Mouse (Mus musculus) stomach, embryonic 14.5 days (tissue): ENCODE results near the gene Mterf2. TPM values are rescaled to one million over a fixed set of nuclear protein-coding genes. Genes with fewer than 3 reads are reported as not detected.
A peak's percentile ranks its signal among the peaks of the same experiment; 100 is the strongest.

ENCODE experiments used
- ATAC-seq: fragments of 200-750 bp; cut with Nextera tagmentation; 2 replicates; pipeline ENCODE4 v1.8.0; 2017; ENCODE audit warnings: low read depth, moderate TSS enrichment; ENCODE audit not compliant: insufficient number of reproducible peaks, insufficient read depth, low FRiP score
- H3K27ac ChIP-seq: fragments of 300-500 bp; sonication (generic); 2 replicates; pipeline ENCODE4 v1.5.1; 2014; ENCODE audit warnings: mild to moderate bottlenecking, low read length, moderate library complexity, mixed read lengths
- H3K27me3 ChIP-seq: fragments of 300-500 bp; sonication (generic); 2 replicates; pipeline ENCODE4 v1.6.1; 2014; ENCODE audit warnings: low read length, control low read depth, mixed read lengths; ENCODE audit not compliant: control insufficient read depth, insufficient read depth
- H3K36me3 ChIP-seq: fragments of 300-500 bp; sonication (generic); 2 replicates; pipeline ENCODE4 v1.6.1; 2014; ENCODE audit warnings: mild to moderate bottlenecking, control low read depth, low read length, moderate library complexity, mixed read lengths; ENCODE audit not compliant: control insufficient read depth, insufficient read depth
- H3K4me1 ChIP-seq: fragments of 300-500 bp; sonication (generic); 2 replicates; pipeline ENCODE4 v1.6.1; 2014; ENCODE audit warnings: low read length, control low read depth, mixed read lengths; ENCODE audit not compliant: control insufficient read depth, insufficient read depth
- H3K4me2 ChIP-seq: fragments of 300-500 bp; sonication (generic); replicated peaks from 2 replicates; pipeline ENCODE4 v1.6.1; 2014; ENCODE audit warnings: low read depth, low read length, control low read depth
- H3K4me3 ChIP-seq: fragments of 300-500 bp; sonication (generic); 2 replicates; pipeline ENCODE4 v1.5.1; 2014; ENCODE audit warnings: low read depth, low read length, control low read depth
- H3K9ac ChIP-seq: fragments of 300-500 bp; sonication (generic); replicated peaks from 2 replicates; pipeline ENCODE4 v1.6.1; 2014; ENCODE audit warnings: low read depth, mild to moderate bottlenecking, control low read depth, low read length, moderate library complexity, mixed read lengths
- H3K9me3 ChIP-seq: fragments of 300-500 bp; sonication (generic); 2 replicates; pipeline ENCODE4 v1.6.1; 2016; ENCODE audit warnings: low read depth, low read length, control low read depth; ENCODE audit not compliant: control insufficient read depth
- whole genome bisulfite sequencing: fragments of 180-500 bp; shearing (Covaris S2); extraction: QIAGEN DNeasy Blood & Tissue Kit; methylation state at CpG from one replicate; pipeline ENCODE4 v1.1.7; 2014; 5-methylcytosine and 5-hydroxymethylcytosine counted together
- polyA plus RNA-seq: library from polyadenylated mRNA; unstranded; fragments of >200 nt; fragmentation: Nextera tagmentation; extraction: Ambion mirVana; gene quantifications from 2 replicates; pipeline ENCODE4 v1.2.1, GENCODE M21; 2014

Gene Mterf2
- polyA plus RNA-seq, 1 experiment from 2014 or later: 16.8 TPM

GRCm38 (mm10) chr10:85149226-85149625 is 21.4 kb upstream of the Mterf2 start:
- WGBS: 86% methylated on average over 5 of the region's 5 CpGs
- peaks cover 15% of the 10 kb centered on the region for H3K36me3 ChIP-seq
- H3K4me3 ChIP-seq: no peak overlapping the region

GRCm38 (mm10) chr10:85146282-85146681 is 18.5 kb upstream of the Mterf2 start:
- H3K36me3 ChIP-seq: peaks cover 15% of the 10 kb centered on the region
- H3K27me3 ChIP-seq: no peaks in the 10 kb centered on the region
- H3K9me3 ChIP-seq: no peaks in the 10 kb centered on the region
- 85% methylated on average over 14 of the region's 14 CpGs for WGBS
- ATAC-seq: no peak
- no peak overlapping the region for H3K4me2 ChIP-seq
- no peaks in the 10 kb centered on the region for H3K4me1 ChIP-seq
- H3K4me3 ChIP-seq: no peak overlapping the region
- H3K27ac ChIP-seq: no peak overlapping the region
- H3K9ac ChIP-seq: no peak overlapping the region

More at GRCm38 (mm10) chr10:85149226-85149625, 21.4 kb upstream of the Mterf2 start:
- Histone ChIP-seq H3K9ac (no peak overlapping the region), H3K4me1 (no peaks in the 10 kb centered on the region), H3K27ac (no peak overlapping the region), H3K27me3 (no peaks in the 10 kb centered on the region), H3K4me2 (no peak overlapping the region), H3K9me3 (no peaks in the 10 kb centered on the region)
- no peak for ATAC-seq

- Histone ChIP-seq H3K9ac (no peak overlapping the region), H3K4me2 (no peak overlapping the region), H3K27me3 (no peaks in the 10 kb centered on the region), H3K4me3 (no peak overlapping the region), H3K27ac (no peak overlapping the region), H3K9me3 (no peaks in the 10 kb centered on the region), H3K4me1 (no peaks in the 10 kb centered on the region; the same call in 1 of the 2 replicates), H3K36me3 (peaks cover 7% of the 10 kb centered on the region; the same call in 1 of the 2 replicates)
- 56% methylated on average over 9 of the region's 9 CpGs for WGBS
- ATAC-seq: no peak
Observed at GRCm38 (mm10) chr10:85141465-85141864, 13.6 kb upstream of the Mterf2 start.

DNA sequence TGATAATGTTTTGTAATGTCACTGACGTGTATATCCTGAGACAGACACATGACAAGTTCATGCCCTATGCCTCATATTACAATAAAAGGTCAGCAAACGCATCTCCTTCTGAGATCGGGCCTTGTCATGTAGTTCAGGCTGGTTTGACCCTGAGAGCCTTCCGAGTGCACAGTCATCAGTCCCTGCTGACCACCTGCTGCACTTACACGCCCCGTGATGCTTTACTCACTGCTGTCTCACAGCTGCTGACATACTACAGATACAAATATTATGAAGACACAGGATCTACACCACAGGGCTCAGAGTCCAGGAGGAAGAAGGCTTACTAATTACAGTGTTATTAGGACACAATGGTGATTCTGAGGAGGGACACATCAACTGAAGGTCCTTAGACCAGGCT is 8.7 kb upstream of the Mterf2 start:
- no peak overlapping the region for H3K4me2 ChIP-seq
- no peaks in the 10 kb centered on the region for H3K27me3 ChIP-seq
- H3K9ac ChIP-seq: no peak overlapping the region
- WGBS: 84% methylated on average over 6 of the region's 6 CpGs
- no peak overlapping the region for H3K27ac ChIP-seq
- H3K4me3 ChIP-seq: no peak overlapping the region
- H3K36me3 ChIP-seq: no peaks in the 10 kb centered on the region; the same call in 1 of the 2 replicates
- no peak for ATAC-seq
- no peaks in the 10 kb centered on the region; the same call in 1 of the 2 replicates for H3K4me1 ChIP-seq
- H3K9me3 ChIP-seq: no peaks in the 10 kb centered on the region

DNA sequence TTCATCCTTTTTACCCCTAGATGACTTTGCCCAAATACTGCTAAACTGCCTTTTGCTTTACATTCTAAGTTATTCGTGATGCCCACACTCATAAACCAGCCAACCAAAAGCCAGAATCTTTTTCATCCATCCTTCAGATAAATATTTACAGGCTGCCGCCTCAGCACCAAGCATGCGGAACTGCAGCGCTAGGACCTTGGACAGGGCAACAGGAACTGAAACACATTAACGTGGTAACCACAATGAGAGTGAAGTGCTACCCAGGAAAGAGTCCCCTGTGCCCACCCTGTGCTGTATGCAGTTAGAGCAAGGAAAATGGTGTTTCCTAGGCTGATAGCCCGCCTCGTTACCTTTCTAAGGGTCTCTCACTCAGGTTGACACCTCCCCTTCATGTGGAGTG is 626 bp upstream of the Mterf2 start:
- H3K9me3 ChIP-seq: no peaks in the 10 kb centered on the region
- 17% methylated on average over 7 of the region's 7 CpGs for WGBS
- H3K4me3 ChIP-seq: peak overlapping the region; percentile 66
- no peaks in the 10 kb centered on the region; the same call in 1 of the 2 replicates for H3K4me1 ChIP-seq
- no peak overlapping the region for H3K27ac ChIP-seq
- H3K9ac ChIP-seq: no peak overlapping the region
- ATAC-seq: 0 out of 2 replicates have a peak, but pooled peaks have one; percentile 7
- no peaks in the 10 kb centered on the region for H3K36me3 ChIP-seq
- H3K27me3 ChIP-seq: no peaks in the 10 kb centered on the region
- H3K4me2 ChIP-seq: peak overlapping the region; percentile 57

- H3K4me1 ChIP-seq: no peaks in the 10 kb centered on the region; the same call in 1 of the 2 replicates
- no peak overlapping the region for H3K4me2 ChIP-seq
- H3K4me3 ChIP-seq: no peak overlapping the region
- no peak overlapping the region for H3K27ac ChIP-seq
- no peak overlapping the region for H3K9ac ChIP-seq
- no peaks in the 10 kb centered on the region for H3K9me3 ChIP-seq
- 86% methylated on average over 13 of the region's 13 CpGs for WGBS
- peaks cover 10% of the 10 kb centered on the region for H3K36me3 ChIP-seq
- H3K27me3 ChIP-seq: no peaks in the 10 kb centered on the region
- no peak for ATAC-seq
Observed at GRCm38 (mm10) chr10:85125184-85125583, 2.6 kb downstream of the Mterf2 start.

GRCm38 (mm10) chr10:85114409-85114808 is 13.4 kb downstream of the Mterf2 start:
- H3K27ac ChIP-seq: no peak overlapping the region
- no peaks in the 10 kb centered on the region for H3K4me1 ChIP-seq
- no peaks in the 10 kb centered on the region for H3K9me3 ChIP-seq
- 79% methylated on average over 4 of the region's 4 CpGs for WGBS
- no peak overlapping the region for H3K9ac ChIP-seq
- no peak overlapping the region for H3K4me2 ChIP-seq
- H3K27me3 ChIP-seq: no peaks in the 10 kb centered on the region
- H3K4me3 ChIP-seq: no peak overlapping the region
- no peak for ATAC-seq
- H3K36me3 ChIP-seq: peaks cover 9% of the 10 kb centered on the region

DNA sequence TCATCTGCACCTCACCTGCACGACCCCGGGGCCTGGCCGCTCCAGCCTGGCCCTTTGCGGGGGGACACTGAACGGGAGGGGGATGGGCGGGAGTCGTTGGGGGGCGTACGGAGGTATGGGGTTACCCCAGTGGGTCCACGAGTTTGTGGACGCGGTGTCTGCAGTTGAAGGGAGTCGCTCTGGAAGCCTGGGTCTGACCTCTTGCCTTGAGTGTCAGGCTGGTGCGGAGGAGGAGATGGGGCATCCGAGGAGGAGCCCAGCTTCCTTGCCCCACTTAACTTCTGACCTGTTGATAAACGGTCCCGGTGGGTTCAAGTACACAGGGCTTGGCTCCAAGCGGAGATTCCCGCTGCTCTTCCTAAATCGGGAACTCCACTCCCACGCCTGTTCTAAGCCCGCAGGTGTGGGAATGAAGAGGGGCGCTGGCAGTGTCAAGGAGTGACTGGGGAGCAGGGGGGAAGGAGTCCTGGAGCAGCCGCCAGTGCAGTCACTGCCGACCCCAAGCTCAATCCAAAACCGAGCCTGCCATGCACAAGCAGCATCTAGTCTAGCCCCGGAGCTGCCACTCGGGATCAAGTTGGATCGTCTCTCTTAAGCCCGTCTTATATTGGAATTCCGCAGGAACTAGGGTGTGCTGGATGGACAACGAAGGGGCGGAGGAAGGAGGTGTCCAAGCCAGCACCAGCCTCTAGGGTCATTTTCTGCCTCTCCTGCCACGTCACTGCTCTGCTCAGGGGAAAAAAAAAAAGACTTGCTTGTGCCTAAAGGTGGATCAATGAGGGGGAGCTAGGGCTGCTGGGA is 24.5 kb downstream of the Mterf2 start:
- Histone ChIP-seq H3K9ac (peak overlapping the region; percentile 92), H3K4me3 (peak overlapping the region; percentile 93), H3K4me1 (peaks cover 7% of the 10 kb centered on the region), H3K4me2 (peak overlapping the region; percentile 91), H3K27me3 (no peaks in the 10 kb centered on the region), H3K36me3 (no peaks in the 10 kb centered on the region), H3K9me3 (no peaks in the 10 kb centered on the region), H3K27ac (peak overlapping the region; percentile 76)
- under 1% methylated on average over 34 of the region's 34 CpGs for WGBS
- ATAC-seq: peak; percentile 23
